Mouse (Mus musculus) midbrain, embryonic 16.5 days (tissue): ENCODE measurements around the gene Tln2. TPM values are rescaled to one million over a fixed set of nuclear protein-coding genes. Genes with fewer than 3 reads are reported as not detected.

Source experiments
- ATAC-seq: fragments of 200-750 bp; cut with Nextera tagmentation; 2 replicates; pipeline ENCODE4 v1.8.0; 2017; ENCODE audit warnings: moderate TSS enrichment
- H3K27ac ChIP-seq: fragments of 300-500 bp; sonication (generic); 2 replicates; pipeline ENCODE4 v1.5.1; 2014; ENCODE audit warnings: mild to moderate bottlenecking, low read length, mixed read lengths
- H3K27me3 ChIP-seq: fragments of 300-500 bp; sonication (generic); 2 replicates; pipeline ENCODE4 v1.6.1; 2014; ENCODE audit warnings: low read depth, low read length, mixed read lengths; ENCODE audit not compliant: control insufficient read depth, insufficient read depth
- H3K36me3 ChIP-seq: fragments of 300-500 bp; sonication (generic); 2 replicates; pipeline ENCODE4 v1.6.1; 2014; ENCODE audit warnings: mild to moderate bottlenecking, low read length, moderate library complexity, mixed read lengths; ENCODE audit not compliant: control insufficient read depth, insufficient read depth
- H3K4me1 ChIP-seq: fragments of 300-500 bp; sonication (generic); 2 replicates; pipeline ENCODE4 v1.6.1; 2014; ENCODE audit warnings: mild to moderate bottlenecking, low read length, mixed read lengths; ENCODE audit not compliant: control insufficient read depth, insufficient read depth
- H3K4me2 ChIP-seq: fragments of 300-500 bp; sonication (generic); 2 replicates; pipeline ENCODE4 v1.6.1; 2014; ENCODE audit warnings: mild to moderate bottlenecking, low read length, mixed read lengths
- H3K4me3 ChIP-seq: fragments of 300-500 bp; sonication (generic); 2 replicates; pipeline ENCODE4 v1.5.1; 2014; ENCODE audit warnings: low read depth, mild to moderate bottlenecking, low read length, moderate library complexity, mixed read lengths
- H3K9ac ChIP-seq: fragments of 300-500 bp; sonication (generic); 2 replicates; pipeline ENCODE4 v1.6.1; 2014; ENCODE audit warnings: low read depth, low read length, mixed read lengths
- H3K9me3 ChIP-seq: fragments of 300-500 bp; sonication (generic); replicated peaks from 2 replicates; pipeline ENCODE4 v1.6.1; 2014; ENCODE audit warnings: mild to moderate bottlenecking, low read length, mixed read lengths; ENCODE audit not compliant: control insufficient read depth, poor library complexity, severe bottlenecking
- WGBS: fragments of 180-500 bp; shearing (Covaris S2); extraction: QIAGEN DNeasy Blood & Tissue Kit; methylation state at CpG from one replicate; pipeline ENCODE4 v1.1.7; 2014; 5-methylcytosine and 5-hydroxymethylcytosine counted together
- polyA plus RNA-seq: library from polyadenylated mRNA; unstranded; fragments of >200 nt; fragmentation: Nextera tagmentation; extraction: Ambion mirVana; gene quantifications from 2 replicates; pipeline ENCODE4 v1.2.1, GENCODE M21; 2015

Tln2 gene
- polyA plus RNA-seq, 1 experiment from 2014 or later: 24.8 TPM

DNA sequence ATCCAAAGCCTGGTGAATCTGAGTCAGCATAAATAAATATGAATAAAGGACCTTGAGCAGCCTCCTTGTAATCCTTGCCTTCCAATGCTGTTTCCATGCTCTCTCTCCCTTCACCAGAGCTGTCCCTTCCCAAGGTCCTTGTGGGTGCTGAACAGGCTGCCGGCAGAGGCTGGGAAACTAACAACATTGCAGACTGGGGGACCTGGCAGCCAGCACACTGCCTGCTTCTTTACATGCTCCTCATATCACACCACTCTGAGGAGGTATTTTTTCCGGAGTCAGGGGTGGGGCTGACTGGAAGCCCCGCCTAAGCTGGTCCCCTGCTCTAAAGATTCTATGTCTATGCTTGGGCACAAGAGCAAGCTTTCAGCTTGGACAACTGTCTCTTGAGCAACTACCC, 64.2 kb downstream of the Tln2 start:
- H3K27me3 ChIP-seq: no peaks in the 10 kb centered on the region
- H3K4me3 ChIP-seq: no peak overlapping the region
- 55% methylated on average over 3 of the region's 3 CpGs for WGBS
- H3K36me3 ChIP-seq: no peaks in the 10 kb centered on the region
- no peak overlapping the region for H3K4me2 ChIP-seq
- H3K9me3 ChIP-seq: no peaks in the 10 kb centered on the region
- peaks cover 5% of the 10 kb centered on the region; the same call in 1 of the 2 replicates for H3K4me1 ChIP-seq
- H3K27ac ChIP-seq: no peak overlapping the region
- H3K9ac ChIP-seq: no peak overlapping the region
- no peak for ATAC-seq

- ATAC-seq: no peak
- no peak overlapping the region for H3K27ac ChIP-seq
- no peaks in the 10 kb centered on the region for H3K36me3 ChIP-seq
- no peak overlapping the region for H3K4me2 ChIP-seq
- H3K27me3 ChIP-seq: no peaks in the 10 kb centered on the region
- H3K4me1 ChIP-seq: peaks cover 5% of the 10 kb centered on the region; the same call in 1 of the 2 replicates
- no peak overlapping the region for H3K9ac ChIP-seq
- WGBS: 83% methylated on average over 8 of the region's 8 CpGs
- no peak overlapping the region for H3K4me3 ChIP-seq
- H3K9me3 ChIP-seq: no peaks in the 10 kb centered on the region
Observed at GRCm38 (mm10) chr9:67493876-67494552, 65.5 kb downstream of the Tln2 start.

DNA sequence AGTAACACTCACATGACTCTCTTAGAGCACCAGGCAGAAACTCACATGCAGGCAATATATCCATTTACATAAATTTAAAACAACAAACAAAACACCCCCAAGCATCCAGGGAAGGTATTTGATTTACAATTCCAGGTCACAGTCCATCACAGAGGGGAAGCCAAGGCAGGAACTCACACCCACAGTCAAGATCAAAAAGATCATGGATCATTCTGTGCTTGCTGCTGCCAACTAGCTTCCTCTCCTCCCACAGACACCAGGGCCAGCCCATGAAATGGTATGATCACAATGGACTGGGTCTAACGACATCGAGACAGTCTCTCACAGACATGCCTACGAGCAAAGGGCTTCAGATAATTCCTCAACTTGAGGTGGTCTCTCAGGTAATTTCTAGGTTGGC, 70.1 kb downstream of the Tln2 start:
- no peaks in the 10 kb centered on the region for H3K4me1 ChIP-seq
- no peaks in the 10 kb centered on the region for H3K36me3 ChIP-seq
- H3K9me3 ChIP-seq: no peaks in the 10 kb centered on the region
- H3K4me2 ChIP-seq: no peak overlapping the region
- 75% methylated on average over 3 of the region's 3 CpGs for WGBS
- H3K4me3 ChIP-seq: no peak overlapping the region
- H3K27me3 ChIP-seq: no peaks in the 10 kb centered on the region
- H3K9ac ChIP-seq: no peak overlapping the region
- no peak for ATAC-seq
- H3K27ac ChIP-seq: no peak overlapping the region

GRCm38 (mm10) chr9:67486621-67487020, 72.9 kb downstream of the Tln2 start:
- no peaks in the 10 kb centered on the region for H3K27me3 ChIP-seq
- ATAC-seq: no peak
- H3K9me3 ChIP-seq: no peaks in the 10 kb centered on the region
- WGBS: 76% methylated on average over 5 of the region's 5 CpGs
- no peak overlapping the region for H3K4me3 ChIP-seq
- no peaks in the 10 kb centered on the region for H3K36me3 ChIP-seq
- H3K4me2 ChIP-seq: no peak overlapping the region
- H3K9ac ChIP-seq: no peak overlapping the region
- H3K27ac ChIP-seq: no peak overlapping the region
- no peaks in the 10 kb centered on the region for H3K4me1 ChIP-seq

- Histone ChIP-seq H3K27ac (no peak overlapping the region), H3K9ac (no peak overlapping the region), H3K9me3 (no peaks in the 10 kb centered on the region), H3K36me3 (no peaks in the 10 kb centered on the region), H3K27me3 (no peaks in the 10 kb centered on the region), H3K4me3 (no peak overlapping the region), H3K4me1 (no peaks in the 10 kb centered on the region), H3K4me2 (no peak overlapping the region)
- no peak for ATAC-seq
- 86% methylated on average over 14 of the region's 15 CpGs for WGBS
Observed at GRCm38 (mm10) chr9:67485169-67486072, 74.1 kb downstream of the Tln2 start.

GRCm38 (mm10) chr9:67482277-67482676, 77.2 kb downstream of the Tln2 start:
- Histone ChIP-seq H3K27ac (no peak overlapping the region), H3K4me2 (no peak overlapping the region), H3K9me3 (no peaks in the 10 kb centered on the region), H3K27me3 (no peaks in the 10 kb centered on the region), H3K9ac (no peak overlapping the region), H3K36me3 (no peaks in the 10 kb centered on the region), H3K4me1 (no peaks in the 10 kb centered on the region), H3K4me3 (no peak overlapping the region)
- ATAC-seq: no peak
- 79% methylated on average over 1 of the region's 1 CpGs for WGBS

DNA sequence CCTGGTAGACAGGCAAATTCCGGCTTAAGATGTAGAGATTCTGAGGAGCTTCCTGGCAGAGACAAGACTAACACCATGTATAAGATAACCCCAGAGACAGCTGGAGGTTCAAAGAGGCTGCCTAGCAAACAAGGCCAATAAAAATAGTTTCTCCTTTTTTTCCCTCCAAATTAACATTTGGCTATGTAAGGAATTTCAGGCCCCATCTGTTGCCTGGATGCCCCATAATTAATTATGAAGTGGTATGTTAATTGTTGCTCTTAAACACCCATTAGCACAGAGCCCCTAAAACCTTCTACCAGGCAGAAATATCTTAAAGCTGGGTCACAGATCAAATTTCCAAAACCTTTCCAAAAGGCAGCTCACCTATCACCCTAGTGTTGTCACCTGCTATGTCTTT, 77.7 kb downstream of the Tln2 start:
- Histone ChIP-seq H3K4me3 (no peak overlapping the region), H3K4me2 (no peak overlapping the region), H3K27me3 (no peaks in the 10 kb centered on the region), H3K36me3 (no peaks in the 10 kb centered on the region), H3K4me1 (no peaks in the 10 kb centered on the region), H3K27ac (no peak overlapping the region), H3K9me3 (no peaks in the 10 kb centered on the region), H3K9ac (no peak overlapping the region)
- ATAC-seq: no peak
- 76% methylated on average over 1 of the region's 1 CpGs for WGBS

- ATAC-seq: no peak
- Histone ChIP-seq H3K9me3 (no peaks in the 10 kb centered on the region), H3K9ac (no peak overlapping the region), H3K27ac (no peak overlapping the region), H3K27me3 (no peaks in the 10 kb centered on the region), H3K4me2 (no peak overlapping the region), H3K36me3 (no peaks in the 10 kb centered on the region), H3K4me1 (no peaks in the 10 kb centered on the region), H3K4me3 (no peak overlapping the region)
- WGBS: 82% methylated on average over 3 of the region's 3 CpGs
Observed at GRCm38 (mm10) chr9:67477445-67477844, 82.1 kb downstream of the Tln2 start.

- Histone ChIP-seq H3K36me3 (no peaks in the 10 kb centered on the region), H3K4me3 (no peak overlapping the region), H3K9ac (no peak overlapping the region), H3K27me3 (no peaks in the 10 kb centered on the region), H3K4me2 (no peak overlapping the region), H3K9me3 (no peaks in the 10 kb centered on the region), H3K4me1 (no peaks in the 10 kb centered on the region), H3K27ac (no peak overlapping the region)
- WGBS: 93% methylated on average over 5 of the region's 5 CpGs
- no peak for ATAC-seq
Observed at GRCm38 (mm10) chr9:67476184-67476583, 83.3 kb downstream of the Tln2 start.
